Mouse (Mus musculus) inflammation-experienced regulatory T-cells (primary cell): Measurements from ENCODE around the gene Akap6. TPM values are rescaled to one million over a fixed set of nuclear protein-coding genes. Genes with fewer than 3 reads are reported as not detected.

Source experiments
- polyA plus RNA-seq, 2 experiments: library from polyadenylated mRNA; unstranded; fragments of 100-300 nt; shearing (Covaris generic); gene quantifications; one replicate each; pipeline ENCODE4 v1.2.1; 2017

The Akap6 gene
- polyA plus RNA-seq: under 1 TPM; 0.12 to 0.87 TPM

DNA sequence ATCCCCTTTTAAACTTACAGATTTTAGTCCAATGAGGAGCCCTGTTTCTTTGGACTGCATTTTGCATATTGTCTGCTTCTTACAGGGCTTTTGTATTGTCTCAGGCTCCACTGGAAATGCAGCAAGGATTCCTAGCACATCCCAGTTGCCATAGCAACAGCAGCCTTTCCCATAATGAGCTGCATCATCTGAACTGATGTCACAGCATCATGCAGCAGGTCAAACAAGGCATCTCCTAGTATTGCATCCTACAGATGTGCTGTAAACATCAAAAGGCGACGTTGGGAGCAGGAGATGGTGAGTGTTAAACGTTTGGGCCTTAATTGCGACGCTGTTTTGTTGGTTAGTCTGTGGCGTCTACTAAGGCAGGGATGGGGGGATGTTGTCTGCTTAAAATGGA, at the start of gene Akap6:
TSS of gene Akap6 (plus strand) at position 238 of the 400 bp plus-strand sequence.

Other genes with a start within 250 kb of the Akap6 start
- 10 to 100 TPM; 37.6 to 38.2 TPM for gene Arhgap5, start 195.4 kb upstream of the Akap6 start, polyA plus RNA-seq